Mouse (Mus musculus) MEL (cell line): ENCODE data around the gene Sbds. TPM values are rescaled to one million over a fixed set of nuclear protein-coding genes. Genes with fewer than 3 reads are reported as not detected.

Experiments used
- DNase-seq: peaks from one replicate; pipeline ENCODE4 v3.0.0; 2011; ENCODE audit warnings: low read depth, low spot score
- H3K27ac ChIP-seq: 2 replicates; pipeline ENCODE4 v1.5.1; 2012; ENCODE audit warnings: low read depth, mild to moderate bottlenecking, control low read depth, low read length, moderate library complexity; ENCODE audit not compliant: control insufficient read depth
- H3K27me3 ChIP-seq, 2 experiments: fragments of 150-350 bp in 1 of 2; sonication (generic) in 1 of 2; 2 replicates each; pipeline ENCODE4 v1.6.1; 2012; ENCODE audit warnings: low read length in 2 of 2, mild to moderate bottlenecking in 2 of 2, improper control_type of control experiment in 1 of 2, moderate library complexity in 1 of 2; ENCODE audit not compliant: insufficient read depth in 2 of 2, control insufficient read depth in 1 of 2
- H3K36me3 ChIP-seq, 2 experiments: 2 replicates each; pipeline ENCODE4 v1.6.1; 2012 to 2014; ENCODE audit warnings: low read length in 2 of 2, improper control_type of control experiment in 1 of 2, inconsistent platforms in 1 of 2, mild to moderate bottlenecking in 1 of 2; ENCODE audit not compliant: insufficient read depth in 2 of 2, control insufficient read depth in 1 of 2
- H3K4me1 ChIP-seq, 2 experiments: fragments of 150-350 bp in 1 of 2; sonication (generic) in 1 of 2; 2 replicates each; pipeline ENCODE4 v1.6.1; 2012; ENCODE audit warnings: low read length in 2 of 2, improper control_type of control experiment in 1 of 2, mild to moderate bottlenecking in 1 of 2; ENCODE audit not compliant: insufficient read depth in 2 of 2, control insufficient read depth in 1 of 2
- H3K4me3 ChIP-seq, 2 experiments: fragments of 150-350 bp in 1 of 2; sonication (generic) in 1 of 2; 2 replicates each; pipeline ENCODE4 v1.5.1; 2012; ENCODE audit warnings: low read depth in 2 of 2, low read length in 2 of 2, mild to moderate bottlenecking in 2 of 2, moderate library complexity in 2 of 2, control low read depth in 1 of 2, improper control_type of control experiment in 1 of 2; ENCODE audit not compliant: control insufficient read depth in 1 of 2, insufficient read depth in 1 of 2
- H3K79me2 ChIP-seq: 2 replicates; pipeline ENCODE4 v1.6.1; 2012; ENCODE audit warnings: mild to moderate bottlenecking, low read length, moderate library complexity; ENCODE audit not compliant: control insufficient read depth, poor library complexity, insufficient read depth
- H3K9ac ChIP-seq: 2 replicates; pipeline ENCODE4 v1.6.1; 2012; ENCODE audit warnings: low read depth, mild to moderate bottlenecking, control low read depth, low read length, moderate library complexity; ENCODE audit not compliant: control insufficient read depth, poor library complexity, severe bottlenecking
- H3K9me3 ChIP-seq: fragments of 150-350 bp; sonication (generic); replicated peaks from 2 replicates; pipeline ENCODE4 v1.6.1; 2012; ENCODE audit warnings: mild to moderate bottlenecking, low read length, improper control_type of control experiment, moderate library complexity; ENCODE audit not compliant: insufficient read depth
- BHLHE40 ChIP-seq: IDR thresholded peaks from 2 replicates; pipeline ENCODE4 v1.6.1; 2012; ENCODE audit warnings: low read depth, mild to moderate bottlenecking, inconsistent platforms, low read length, improper control_type of control experiment, borderline replicate concordance
- CHD2 ChIP-seq: IDR thresholded peaks from 2 replicates; pipeline ENCODE4 v1.6.1; 2011; ENCODE audit warnings: low read length, improper control_type of control experiment
- CTCF ChIP-seq, 3 experiments: IDR thresholded peaks in 2 of 3; conservative IDR thresholded peaks in 1 of 3; 2 replicates each; pipeline ENCODE4 v1.5.1; 2011 to 2012; ENCODE audit warnings: low read length in 3 of 3, low read depth in 2 of 3, mild to moderate bottlenecking in 2 of 3, improper control_type of control experiment in 1 of 3, inconsistent platforms in 1 of 3, mixed read lengths in 1 of 3, moderate library complexity in 1 of 3; ENCODE audit not compliant: control insufficient read depth in 1 of 3, insufficient read depth in 1 of 3, poor library complexity in 1 of 3, severe bottlenecking in 1 of 3
- E2F4 ChIP-seq: IDR thresholded peaks from 2 replicates; pipeline ENCODE4 v1.6.1; 2011; ENCODE audit warnings: low read depth, low read length, improper control_type of control experiment, borderline replicate concordance
- ELF1 ChIP-seq: IDR thresholded peaks from 2 replicates; pipeline ENCODE4 v1.6.1; 2014; ENCODE audit warnings: low read depth, mild to moderate bottlenecking, inconsistent platforms, low read length, improper control_type of control experiment, moderate library complexity
- EP300 ChIP-seq, 2 experiments: IDR thresholded peaks; 2 replicates each; pipeline ENCODE4 v1.6.1; 2011; ENCODE audit warnings: improper control_type of control experiment in 2 of 2, low read length in 2 of 2, low read depth in 1 of 2, mild to moderate bottlenecking in 1 of 2
- ETS1 ChIP-seq: IDR thresholded peaks from 2 replicates; pipeline ENCODE4 v1.6.1; 2012; ENCODE audit warnings: low read depth, mild to moderate bottlenecking, inconsistent platforms, low read length, improper control_type of control experiment, moderate library complexity
- GATA1 ChIP-seq: IDR thresholded peaks from 2 replicates; pipeline ENCODE4 v1.6.1; 2011; ENCODE audit warnings: low read depth, low read length, improper control_type of control experiment
- HCFC1 ChIP-seq: IDR thresholded peaks from 2 replicates; pipeline ENCODE4 v1.6.1; 2012; ENCODE audit warnings: low read depth, mild to moderate bottlenecking, inconsistent platforms, low read length, improper control_type of control experiment, moderate library complexity
- JUND ChIP-seq: IDR thresholded peaks from 2 replicates; pipeline ENCODE4 v1.6.1; 2011; ENCODE audit warnings: low read depth, mild to moderate bottlenecking, improper control_type of control experiment, low read length
- KAT2A ChIP-seq: conservative IDR thresholded peaks from 2 replicates; pipeline ENCODE4 v1.6.1; 2012; ENCODE audit warnings: low read depth, low read length, improper control_type of control experiment, inconsistent platforms
- MAX ChIP-seq: IDR thresholded peaks from 2 replicates; pipeline ENCODE4 v1.6.1; 2011; ENCODE audit warnings: low read length, improper control_type of control experiment
- MEF2A ChIP-seq: IDR thresholded peaks from 2 replicates; pipeline ENCODE4 v1.6.1; 2014; ENCODE audit warnings: low read depth, mild to moderate bottlenecking, inconsistent platforms, low read length, improper control_type of control experiment; ENCODE audit not compliant: poor library complexity, insufficient replicate concordance, severe bottlenecking; ENCODE audit errors: extremely low read depth
- MXI1 ChIP-seq: IDR thresholded peaks from 2 replicates; pipeline ENCODE4 v1.6.1; 2011; ENCODE audit warnings: mild to moderate bottlenecking, low read depth, low read length, improper control_type of control experiment
- MYB ChIP-seq: IDR thresholded peaks from 2 replicates; pipeline ENCODE4 v1.6.1; 2011; ENCODE audit warnings: mild to moderate bottlenecking, low read depth, low read length, improper control_type of control experiment
- NRF1 ChIP-seq: IDR thresholded peaks from 2 replicates; pipeline ENCODE4 v1.6.1; 2014; ENCODE audit warnings: low read depth, mild to moderate bottlenecking, inconsistent platforms, low read length, improper control_type of control experiment, moderate library complexity; ENCODE audit not compliant: poor library complexity, insufficient read depth, severe bottlenecking
- POLR2AphosphoS2 ChIP-seq: IDR thresholded peaks from 2 replicates; pipeline ENCODE4 v1.6.1; 2011; ENCODE audit warnings: low read length, improper control_type of control experiment
- POLR2AphosphoS5 ChIP-seq: IDR thresholded peaks from 2 replicates; pipeline ENCODE4 v1.6.1; 2012; ENCODE audit warnings: low read depth, borderline replicate concordance, mild to moderate bottlenecking, inconsistent platforms, low read length, moderate library complexity, mixed read lengths
- RAD21 ChIP-seq: IDR thresholded peaks from 2 replicates; pipeline ENCODE4 v1.6.1; 2011; ENCODE audit warnings: mild to moderate bottlenecking, low read depth, low read length, improper control_type of control experiment
- SIN3A ChIP-seq: IDR thresholded peaks from 2 replicates; pipeline ENCODE4 v1.6.1; 2012; ENCODE audit warnings: low read length, improper control_type of control experiment, inconsistent platforms
- SMC3 ChIP-seq: IDR thresholded peaks from 2 replicates; pipeline ENCODE4 v1.6.1; 2011; ENCODE audit warnings: low read depth, low read length, improper control_type of control experiment
- TBP ChIP-seq: IDR thresholded peaks from 2 replicates; pipeline ENCODE4 v1.8.0; 2011; ENCODE audit warnings: low read depth, low read length, improper control_type of control experiment
- TCF12 ChIP-seq: IDR thresholded peaks from 2 replicates; pipeline ENCODE4 v1.6.1; 2014; ENCODE audit warnings: low read depth, mild to moderate bottlenecking, inconsistent platforms, low read length, improper control_type of control experiment, moderate library complexity
- USF1 ChIP-seq: IDR thresholded peaks from 2 replicates; pipeline ENCODE4 v1.6.1; 2014; ENCODE audit warnings: low read depth, mild to moderate bottlenecking, inconsistent platforms, low read length, improper control_type of control experiment, moderate library complexity
- USF2 ChIP-seq, 2 experiments: IDR thresholded peaks; 2 replicates each; pipeline ENCODE4 v1.6.1; 2011 to 2012; ENCODE audit warnings: improper control_type of control experiment in 2 of 2, low read length in 2 of 2, borderline replicate concordance in 1 of 2, inconsistent platforms in 1 of 2, low read depth in 1 of 2, mild to moderate bottlenecking in 1 of 2; ENCODE audit not compliant: insufficient read depth in 1 of 2
- ZC3H11A ChIP-seq: IDR thresholded peaks from 2 replicates; pipeline ENCODE4 v1.6.1; 2012; ENCODE audit warnings: low read depth, mild to moderate bottlenecking, inconsistent platforms, low read length, improper control_type of control experiment
- ZKSCAN1 ChIP-seq: IDR thresholded peaks from 2 replicates; pipeline ENCODE4 v1.6.1; 2012; ENCODE audit warnings: low read depth, mild to moderate bottlenecking, inconsistent platforms, low read length, improper control_type of control experiment, moderate library complexity
- ZMIZ1 ChIP-seq: IDR thresholded peaks from 2 replicates; pipeline ENCODE4 v1.6.1; 2012; ENCODE audit warnings: low read depth, mild to moderate bottlenecking, inconsistent platforms, low read length, improper control_type of control experiment, moderate library complexity
- ZNF384 ChIP-seq: IDR thresholded peaks from 2 replicates; pipeline ENCODE4 v1.6.1; 2012; ENCODE audit warnings: low read depth, mild to moderate bottlenecking, inconsistent platforms, low read length, improper control_type of control experiment
- polyA plus RNA-seq, 2 experiments: library from polyadenylated mRNA; stranded (reverse) in 1 of 2; unstranded in 1 of 2; fragments of >175 nt in 1 of 2; fragments of >200 nt in 1 of 2; gene quantifications; 2 replicates each; pipeline versions ENCODE4 v1.2.1 to v1.2.4; 2012; ENCODE audit warnings: low replicate concordance in 2 of 2, low read depth in 1 of 2; ENCODE audit not compliant: insufficient read length in 2 of 2, insufficient read depth in 1 of 2, missing spikeins in 1 of 2
- total RNA-seq: library from RNA; depleted of rRNA; stranded (reverse); fragments of 300-350 nt; gene quantifications from 2 replicates; pipeline ENCODE4 v1.2.3, GENCODE M21; 2012

Gene Sbds
- total and polyA plus RNA-seq, 3 experiments = 74.7 to 88.1 TPM; not detected in 1

- DNase-seq = no peak
- no peaks in the 10 kb centered on the region for H3K27me3 ChIP-seq
- H3K9me3 ChIP-seq = no peaks in the 10 kb centered on the region
- H3K4me3 ChIP-seq = peak overlapping the region; percentile 87 to 95
- H3K36me3 ChIP-seq = peaks cover 2 to 22% of the 10 kb centered on the region in 2 experiments
- peaks cover 40% of the 10 kb centered on the region for H3K79me2 ChIP-seq
- H3K4me1 ChIP-seq = peaks cover 0 to 19% of the 10 kb centered on the region in 2 experiments; a peak in 2 of 4 replicates
- peak overlapping the region; percentile 96 for H3K9ac ChIP-seq
- TF ChIP-seq NRF1 (no peak), TCF12 (no peak), MAX (no peak), E2F4 (no peak), BHLHE40 (no peak), EP300 (IDR thresholded peaks at IDR 0.05; ENCODE audit: low read depth in 1 of 2, low read length in 2 of 2) (no peak), CTCF (IDR thresholded peaks at IDR 0.05 in 2 of 3, conservative IDR thresholded peaks at IDR 0.05 in 1 of 3; ENCODE audit: control insufficient read depth in 1 of 3, insufficient read depth in 1 of 3, low read depth in 2 of 3, low read length in 3 of 3, poor library complexity in 1 of 3, severe bottlenecking in 1 of 3) (no peak), RAD21 (no peak), HCFC1 (no peak)
- H3K27ac ChIP-seq = peak overlapping the region; percentile 83
Measured at GRCm38 (mm10) chr5:130257303-130257702, 2.0 kb upstream of the Sbds start.

DNA sequence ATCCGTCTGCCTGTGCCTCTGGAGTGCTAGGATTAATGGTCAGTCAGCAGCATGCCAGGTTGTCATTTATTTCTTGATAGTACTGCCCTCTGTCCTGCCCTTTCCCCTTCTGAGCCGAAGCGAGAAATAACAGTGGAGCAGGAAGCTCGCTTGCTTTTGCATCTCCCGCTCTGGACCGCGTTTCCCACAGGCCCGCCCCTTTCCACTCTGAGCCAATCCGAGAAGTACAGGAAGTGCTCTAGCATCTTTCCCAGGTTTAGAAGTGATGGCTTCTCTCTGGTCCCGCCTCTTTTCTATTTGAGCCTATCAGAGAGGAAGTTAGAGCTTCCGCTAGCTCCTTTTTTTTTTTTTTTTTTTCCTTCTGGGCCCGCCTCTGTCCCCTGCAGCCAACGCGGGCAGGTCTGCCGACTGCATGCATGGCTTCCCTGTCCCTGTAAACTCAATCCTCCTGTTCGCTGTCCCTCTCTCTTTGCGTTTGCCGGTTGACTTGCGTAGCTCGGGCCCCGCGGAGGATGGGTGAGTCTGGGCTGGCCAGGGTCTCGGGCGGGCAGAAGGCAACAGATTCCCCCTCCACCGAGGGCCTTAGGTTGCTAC lies 1.4 kb upstream of the Sbds start:
- Histone ChIP-seq H3K27me3 (no peaks in the 10 kb centered on the region), H3K79me2 (peaks cover 44% of the 10 kb centered on the region), H3K9ac (peak overlapping the region; percentile 96)
- TF ChIP-seq POLR2AphosphoS5 (peak; percentile 89), KAT2A (peak; percentile 50; the same call in 1 of the 2 replicates), MAX (peak; percentile 76), USF1 (no peak), ETS1 (no peak; the same call in none of the 2 replicates), NRF1 (no peak), CHD2 (no peak), ZC3H11A (no peak), ZNF384 (peak; percentile 100), JUND (no peak), ZMIZ1 (peak; percentile 92), TBP (peak; percentile 97), BHLHE40 (no peak), TCF12 (peak; percentile 58), MXI1 (peak; percentile 97), ZKSCAN1 (peak; percentile 82; the same call in 1 of the 2 replicates), USF2 (IDR thresholded peaks at IDR 0.05; ENCODE audit: borderline replicate concordance in 1 of 2, insufficient read depth in 1 of 2, low read depth in 1 of 2, low read length in 2 of 2) (no peak), ELF1 (peak; percentile 96), SMC3 (no peak), MYB (no peak), SIN3A (peak; percentile 96), GATA1 (no peak), E2F4 (peak; percentile 66; the same call in 1 of the 2 replicates), POLR2AphosphoS2 (peak; percentile 92), MEF2A (no peak)

More for the DNA sequence above, 1.4 kb upstream of the Sbds start:
- DNase-seq = peak; percentile 99
- H3K36me3 ChIP-seq = peaks cover 0 to 22% of the 10 kb centered on the region in 2 experiments
- H3K4me3 ChIP-seq = peak overlapping the region; percentile 87 to 95
- H3K9me3 ChIP-seq = no peaks in the 10 kb centered on the region
- peak overlapping the region; percentile 94 for H3K27ac ChIP-seq
- H3K4me1 ChIP-seq = peaks cover 0 to 19% of the 10 kb centered on the region in 2 experiments; a peak in 2 of 4 replicates
